Mouse (Mus musculus): ENCODE results near the gene Car6.

DNA sequence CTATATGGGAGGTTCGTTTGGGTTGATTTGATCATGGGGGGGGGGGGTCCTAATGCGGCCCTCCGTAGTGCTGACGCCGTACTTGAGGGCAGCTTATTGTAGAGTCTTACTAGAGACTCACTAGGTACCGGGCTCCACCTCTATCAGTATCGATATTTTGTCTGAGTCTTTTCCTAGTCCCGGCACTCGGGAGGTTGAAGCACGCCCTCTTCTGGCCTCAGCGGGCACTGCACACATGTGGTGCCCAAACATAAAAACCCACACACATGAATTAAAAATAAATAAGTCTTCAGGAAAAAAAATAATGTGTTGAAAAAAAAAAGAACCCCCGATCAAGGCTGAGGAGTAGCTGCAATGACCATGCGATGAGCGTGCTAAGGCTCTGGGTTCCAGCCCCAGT is 27.1 kb downstream of the Car6 start:
- TF ChIP-seq CTCF (IDR thresholded peaks at IDR 0.05; ENCODE audit: insufficient read depth, low read length) (no peak), POLR2A (IDR thresholded peaks at IDR 0.05; ENCODE audit: borderline replicate concordance, extremely low read depth, low read depth, low read length) (no peak)

Data from lung, adult 2 months (tissue).